Mouse (Mus musculus) erythroblast, embryonic 14.5 days (primary cell): ENCODE results near the gene BC107364. TPM values are rescaled to one million over a fixed set of nuclear protein-coding genes. Genes with fewer than 3 reads are reported as not detected.
"Not testable (repeated sequence)": the region's sequence is repeated elsewhere in the genome, so short reads cannot be mapped to it uniquely, and the experiment has no call there.

Experiments
- H3K27me3 ChIP-seq: 2 replicates; pipeline ENCODE4 v1.6.1; 2012; ENCODE audit warnings: inconsistent platforms; ENCODE audit not compliant: control insufficient read depth
- H3K36me3 ChIP-seq: 2 replicates; pipeline ENCODE4 v1.6.1; 2012; ENCODE audit warnings: mild to moderate bottlenecking, inconsistent platforms; ENCODE audit not compliant: control insufficient read depth
- H3K4me1 ChIP-seq: 2 replicates; pipeline ENCODE4 v1.6.1; 2012; ENCODE audit warnings: inconsistent platforms; ENCODE audit not compliant: control insufficient read depth
- H3K4me3 ChIP-seq: replicated peaks from 2 replicates; pipeline ENCODE3; 2012; ENCODE audit warnings: moderate library complexity, mild to moderate bottlenecking, inconsistent platforms
- H3K9me3 ChIP-seq: 2 replicates; pipeline ENCODE4 v1.6.1; 2012; ENCODE audit warnings: low read length, inconsistent platforms, mixed read lengths; ENCODE audit not compliant: control insufficient read depth
- GATA1 ChIP-seq: IDR thresholded peaks from 2 replicates; pipeline ENCODE4 v1.6.1; 2012; ENCODE audit warnings: low read length, inconsistent platforms, mixed read lengths
- TAL1 ChIP-seq: IDR thresholded peaks from 3 replicates; pipeline ENCODE4 v1.6.1; 2012; ENCODE audit warnings: low read length, inconsistent platforms, mixed read lengths
- polyA plus RNA-seq: library from polyadenylated mRNA; stranded (reverse); fragments of >175 nt; gene quantifications from 2 replicates; pipeline ENCODE4 v1.2.3, GENCODE M21; 2012

Gene BC107364
- polyA plus RNA-seq, 1 experiment, result not detected

GRCm38 (mm10) chr3:96449762-96450585 lies 2.1 kb downstream of the BC107364 start:
- H3K4me1 ChIP-seq, result not testable (repeated sequence)
- H3K27me3 ChIP-seq, result peaks cover 21% of the 10 kb centered on the region

GRCm38 (mm10) chr3:96445436-96445835 lies 6.7 kb downstream of the BC107364 start:
- peaks cover 58% of the 10 kb centered on the region for H3K27me3 ChIP-seq
- H3K4me3 ChIP-seq, result no peak overlapping the region
- H3K9me3 ChIP-seq, result no peaks in the 10 kb centered on the region
- H3K4me1 ChIP-seq, result peaks cover 16% of the 10 kb centered on the region
- TF ChIP-seq GATA1, result no peak
- TF ChIP-seq TAL1, result no peak
- H3K36me3 ChIP-seq, result no peaks in the 10 kb centered on the region

More at GRCm38 (mm10) chr3:96449762-96450585, 2.1 kb downstream of the BC107364 start:
- not testable (repeated sequence) for H3K4me3 ChIP-seq, H3K9me3 ChIP-seq, H3K36me3 ChIP-seq

DNA sequence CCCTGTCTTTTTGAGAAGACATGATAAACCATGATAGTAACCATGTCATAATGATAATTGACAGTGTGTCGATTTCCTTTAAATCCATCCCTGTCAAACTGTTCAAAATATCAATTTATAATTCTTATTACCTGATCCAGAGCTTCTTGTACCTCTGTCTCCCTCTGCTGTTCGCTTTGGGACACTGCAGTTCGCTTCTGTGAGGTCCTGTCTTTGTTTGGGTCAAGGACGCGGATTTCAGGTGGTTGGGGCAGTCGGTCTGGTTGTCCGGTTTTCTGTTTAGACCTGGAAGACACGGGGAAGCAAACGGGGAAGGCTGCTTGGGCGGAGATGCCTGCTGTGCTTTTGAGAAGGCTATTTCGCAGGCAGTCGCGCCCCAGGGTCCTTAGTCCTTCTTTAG lies 11.5 kb downstream of the BC107364 start:
- Histone ChIP-seq H3K9me3 (no peaks in the 10 kb centered on the region), H3K36me3 (no peaks in the 10 kb centered on the region), H3K27me3 (peaks cover 96% of the 10 kb centered on the region), H3K4me1 (peaks cover 45% of the 10 kb centered on the region), H3K4me3 (peak overlapping the region; percentile 58)
- TF ChIP-seq TAL1 (no peak), GATA1 (no peak)

GRCm38 (mm10) chr3:96435557-96436091 lies 16.5 kb downstream of the BC107364 start:
- Histone ChIP-seq H3K4me3 (peak overlapping the region; percentile 64), H3K9me3 (peaks cover 3% of the 10 kb centered on the region), H3K36me3 (no peaks in the 10 kb centered on the region), H3K27me3 (peaks cover 67% of the 10 kb centered on the region), H3K4me1 (peaks cover 66% of the 10 kb centered on the region)
- no peak for TF ChIP-seq GATA1
- TF ChIP-seq TAL1, result no peak

DNA sequence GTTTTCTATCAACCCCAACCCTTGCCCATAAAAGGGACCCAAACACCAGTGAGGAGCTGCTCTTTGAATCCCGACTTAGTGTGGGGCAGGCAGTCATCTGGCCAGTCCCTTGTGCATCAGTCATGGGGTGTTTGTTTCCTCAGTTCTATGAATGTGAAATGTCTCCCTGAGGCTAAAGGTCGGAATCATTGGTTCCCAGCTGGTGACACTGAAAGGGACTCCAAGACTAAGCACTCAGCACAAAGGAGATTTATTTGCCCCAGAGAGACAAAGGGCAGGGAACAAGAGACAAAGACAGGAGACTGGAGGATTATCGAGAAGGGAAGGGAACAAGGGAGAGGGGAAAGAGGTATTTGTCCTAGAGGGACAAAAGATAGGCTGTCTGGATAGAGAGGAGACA lies 19.9 kb downstream of the BC107364 start:
- Histone ChIP-seq H3K36me3 (no peaks in the 10 kb centered on the region), H3K9me3 (peaks cover 3% of the 10 kb centered on the region), H3K4me3 (no peak overlapping the region), H3K27me3 (peaks cover 34% of the 10 kb centered on the region), H3K4me1 (peaks cover 85% of the 10 kb centered on the region)
- TF ChIP-seq TAL1, result no peak
- no peak for TF ChIP-seq GATA1

DNA sequence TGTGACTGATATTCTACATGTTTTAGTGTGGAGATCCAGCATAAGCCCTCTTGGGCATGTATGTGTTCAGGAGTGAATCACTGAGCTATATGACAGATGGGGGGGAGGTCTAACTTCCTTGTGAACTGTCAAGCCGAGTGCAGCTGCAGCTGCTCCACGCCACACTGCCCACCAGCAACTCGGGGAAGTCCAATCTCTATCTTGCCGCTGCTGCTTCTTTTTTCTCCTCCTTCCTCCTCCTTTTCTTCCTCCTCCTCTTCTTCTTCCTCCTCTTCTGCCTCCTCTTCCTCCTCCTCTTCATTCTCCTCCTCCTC lies 22.3 kb downstream of the BC107364 start:
- Histone ChIP-seq H3K4me1 (peaks cover 71% of the 10 kb centered on the region), H3K4me3 (peak overlapping the region; percentile 47), H3K27me3 (peaks cover 23% of the 10 kb centered on the region), H3K9me3 (peaks cover 3% of the 10 kb centered on the region), H3K36me3 (no peaks in the 10 kb centered on the region)
- TF ChIP-seq TAL1 (no peak), GATA1 (no peak)

GRCm38 (mm10) chr3:96428941-96429818 lies 22.9 kb downstream of the BC107364 start:
- no peaks in the 10 kb centered on the region for H3K36me3 ChIP-seq
- peak overlapping the region; percentile 47 for H3K4me3 ChIP-seq
- H3K4me1 ChIP-seq, result peaks cover 71% of the 10 kb centered on the region
- H3K9me3 ChIP-seq, result no peaks in the 10 kb centered on the region; the same call in 1 of the 2 replicates
- TF ChIP-seq GATA1, result peak; percentile 83
- peak; percentile 92 for TF ChIP-seq TAL1
- H3K27me3 ChIP-seq, result peaks cover 18% of the 10 kb centered on the region

DNA sequence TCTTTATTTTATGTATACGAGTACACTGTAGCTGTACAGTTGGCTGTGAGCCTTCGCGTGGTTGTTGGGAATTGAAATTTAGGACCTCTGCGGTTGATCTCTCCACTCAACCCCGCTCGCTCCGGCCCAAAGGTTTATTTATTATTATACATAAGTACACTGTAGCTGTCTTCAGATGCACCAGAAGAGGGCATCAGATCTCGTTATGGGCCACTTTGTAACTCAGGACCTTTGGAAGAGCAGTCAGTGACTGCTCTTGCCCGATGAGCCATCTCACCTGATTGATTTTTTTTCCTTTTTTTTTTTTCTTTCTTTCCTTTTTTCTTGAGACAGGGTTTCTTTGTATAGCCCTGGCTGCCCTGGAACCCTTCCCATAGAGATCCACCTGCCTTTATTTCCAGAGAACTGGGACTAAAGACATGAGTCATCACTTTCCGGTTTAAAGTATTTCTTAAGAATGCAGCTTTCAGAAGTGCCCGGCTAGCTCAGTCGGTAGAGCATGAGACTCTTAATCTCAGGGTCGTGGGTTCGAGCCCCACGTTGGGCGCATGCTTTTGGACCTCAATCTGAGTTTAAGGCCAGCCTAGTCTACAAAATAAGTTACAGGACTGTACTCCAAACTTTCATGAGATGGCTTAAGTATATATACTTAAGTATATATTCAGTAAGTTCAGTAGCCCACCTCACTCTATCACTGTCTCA lies 24.2 kb downstream of the BC107364 start:
- peak overlapping the region; percentile 61 for H3K4me3 ChIP-seq
- peaks cover 22% of the 10 kb centered on the region for H3K27me3 ChIP-seq
- no peaks in the 10 kb centered on the region for H3K9me3 ChIP-seq
- H3K4me1 ChIP-seq, result peaks cover 62% of the 10 kb centered on the region
- TF ChIP-seq TAL1, result no peak
- TF ChIP-seq GATA1, result no peak
- no peaks in the 10 kb centered on the region for H3K36me3 ChIP-seq
